Mouse (Mus musculus) ovary, adult 2 months (tissue): ENCODE measurements around the gene U2af1l4. TPM values are rescaled to one million over a fixed set of nuclear protein-coding genes. Genes with fewer than 3 reads are reported as not detected.

Experiments used
- polyA plus RNA-seq: library from polyadenylated mRNA; depleted of rRNA; stranded (reverse); fragments of >200 nt; gene quantifications from 2 replicates; pipeline ENCODE4 v1.2.3, GENCODE M21; 2012; rRNA removed

Gene U2af1l4
- 54.3 and 70.9 TPM in 2 replicates for polyA plus RNA-seq

GRCm38 (mm10) chr7:30563117-30563905 lies at the start of gene U2af1l4, which contains the start of the genes Gm49396 and Psenen:
Gene U2af1l4 (plus strand): TSS chr7:30563301.
Gene Gm49396 (plus strand): TSS chr7:30563344.
Gene Psenen (minus strand): TSS chr7:30563627.

GRCm38 (mm10) chr7:30534633-30535577 lies 28.2 kb upstream of the U2af1l4 start, which contains the start of gene Arhgap33:
Gene Arhgap33 (minus strand): TSS chr7:30535060.

GRCm38 (mm10) chr7:30552102-30553020 lies 10.7 kb upstream of the U2af1l4 start, which contains the start of the genes Hspb6 and Proser3:
Gene Hspb6 (plus strand): TSS chr7:30552178.
Gene Proser3 (minus strand): TSS chr7:30552299.

GRCm38 (mm10) chr7:30559443-30559954 lies 3.6 kb upstream of the U2af1l4 start, which contains the start of gene Lin37:
Gene Lin37 (minus strand): TSS chr7:30559838.

GRCm38 (mm10) chr7:30564970-30565571 lies 2.0 kb downstream of the U2af1l4 start, which contains the start of gene Igflr1:
Gene Igflr1 (plus strand): TSS chr7:30565427.

GRCm38 (mm10) chr7:30588676-30589434 lies 25.8 kb downstream of the U2af1l4 start, which contains the start of gene Kmt2b:
Gene Kmt2b (minus strand): TSS chr7:30588726.

GRCm38 (mm10) chr7:30598786-30599185 lies 35.7 kb downstream of the U2af1l4 start, which contains the start of gene Zbtb32:
Gene Zbtb32 (minus strand): TSS chr7:30598909.

GRCm38 (mm10) chr7:30612654-30613402 lies 49.7 kb downstream of the U2af1l4 start, which contains the start of gene Upk1a:
Gene Upk1a (minus strand): TSS chr7:30612847.

Other genes with a start within 250 kb of the U2af1l4 start
- 46.3 and 55.1 TPM in 2 replicates for gene Syne4, start 248.5 kb upstream of the U2af1l4 start, polyA plus RNA-seq
- gene E130208F15Rik, start 241.6 kb upstream of the U2af1l4 start, polyA plus RNA-seq = 1.1 and 1.9 TPM in 2 replicates
- 30.7 and 44.4 TPM in 2 replicates for gene Sdhaf1, start 239.4 kb upstream of the U2af1l4 start, polyA plus RNA-seq
- gene Lrfn3, start 200.5 kb upstream of the U2af1l4 start, polyA plus RNA-seq = 32.0 and 32.3 TPM in 2 replicates
- 122 and 192 TPM in 2 replicates for gene Tyrobp, start 149.5 kb upstream of the U2af1l4 start, polyA plus RNA-seq
- 10.0 and 17.3 TPM in 2 replicates for gene Hcst, start 143.4 kb upstream of the U2af1l4 start, polyA plus RNA-seq
- 2.7 and 3.1 TPM in 2 replicates for gene Nfkbid, start 141.6 kb upstream of the U2af1l4 start, polyA plus RNA-seq
- gene Aplp1, start 117.8 kb upstream of the U2af1l4 start, polyA plus RNA-seq = 8.6 and 11.4 TPM in 2 replicates
- gene Kirrel2, start 105.6 kb upstream of the U2af1l4 start, polyA plus RNA-seq = not detected in 2 replicates
- gene Nphs1, start 105.0 kb upstream of the U2af1l4 start, polyA plus RNA-seq = not detected in 2 replicates
- 0.24 and 0.52 TPM in 2 replicates for gene Prodh2, start 69.7 kb upstream of the U2af1l4 start, polyA plus RNA-seq
- 26.8 and 28.0 TPM in 2 replicates for gene Arhgap33, start 28.2 kb upstream of the U2af1l4 start, polyA plus RNA-seq
- gene Hspb6, start 11.1 kb upstream of the U2af1l4 start, polyA plus RNA-seq = 35.0 and 43.0 TPM in 2 replicates
- 16.8 and 22.1 TPM in 2 replicates for gene Proser3, start 11.0 kb upstream of the U2af1l4 start, polyA plus RNA-seq
- gene Lin37, start 3.5 kb upstream of the U2af1l4 start, polyA plus RNA-seq = 38.6 and 52.1 TPM in 2 replicates
- gene Gm49396, start within 50 bp of the U2af1l4 start, polyA plus RNA-seq = 1.2 and 1.7 TPM in 2 replicates
- 84.6 and 110 TPM in 2 replicates for gene Psenen, start 326 bp downstream of the U2af1l4 start, polyA plus RNA-seq
- 5.7 and 6.6 TPM in 2 replicates for gene Igflr1, start 2.1 kb downstream of the U2af1l4 start, polyA plus RNA-seq
- 57.6 and 63.3 TPM in 2 replicates for gene Kmt2b, start 25.4 kb downstream of the U2af1l4 start, polyA plus RNA-seq
- 0.88 and 1.4 TPM in 2 replicates for gene Zbtb32, start 35.6 kb downstream of the U2af1l4 start, polyA plus RNA-seq
- 174 and 233 TPM in 2 replicates for gene Upk1a, start 49.5 kb downstream of the U2af1l4 start, polyA plus RNA-seq
- 216 and 385 TPM in 2 replicates for gene Cox6b1, start 62.9 kb downstream of the U2af1l4 start, polyA plus RNA-seq
- gene Etv2, start 72.6 kb downstream of the U2af1l4 start, polyA plus RNA-seq = not detected in 2 replicates
- 104 and 110 TPM in 2 replicates for gene Rbm42, start 87.0 kb downstream of the U2af1l4 start, polyA plus RNA-seq
- 17.8 and 20.4 TPM in 2 replicates for gene Haus5, start 101.7 kb downstream of the U2af1l4 start, polyA plus RNA-seq
- gene Pmis2, start 108.3 kb downstream of the U2af1l4 start, polyA plus RNA-seq = not detected in 2 replicates
- gene 2200002J24Rik, start 135.6 kb downstream of the U2af1l4 start, polyA plus RNA-seq = 1.6 and 4.1 TPM in 2 replicates
- gene Atp4a, start 148.9 kb downstream of the U2af1l4 start, polyA plus RNA-seq = 1.9 and 3.4 TPM in 2 replicates
- 293 and 358 TPM in 2 replicates for gene Tmem147, start 166.2 kb downstream of the U2af1l4 start, polyA plus RNA-seq
- not detected in 2 replicates for gene Gapdhs, start 180.4 kb downstream of the U2af1l4 start, polyA plus RNA-seq
- gene Sbsn, start 188.2 kb downstream of the U2af1l4 start, polyA plus RNA-seq = 7.5 and 9.7 TPM in 2 replicates
- gene Dmkn, start 200.5 kb downstream of the U2af1l4 start, polyA plus RNA-seq = 36.0 and 40.0 TPM in 2 replicates
- not detected in 2 replicates for gene Krtdap, start 224.6 kb downstream of the U2af1l4 start, polyA plus RNA-seq